Mouse (Mus musculus) lung, adult 2 months (tissue): ENCODE results near the gene Nrg4.

ENCODE experiments used
- CTCF ChIP-seq: fragments of 200-500 bp; IDR thresholded peaks from 2 replicates; pipeline ENCODE4 v1.5.1; 2011; ENCODE audit warnings: mild to moderate bottlenecking, low read length, control low read depth; ENCODE audit not compliant: insufficient read depth
- POLR2A ChIP-seq: fragments of 200-500 bp; IDR thresholded peaks from 2 replicates; pipeline ENCODE4 v1.6.1; 2011; ENCODE audit warnings: low read depth, mild to moderate bottlenecking, control low read depth, low read length, borderline replicate concordance; ENCODE audit errors: extremely low read depth

DNA sequence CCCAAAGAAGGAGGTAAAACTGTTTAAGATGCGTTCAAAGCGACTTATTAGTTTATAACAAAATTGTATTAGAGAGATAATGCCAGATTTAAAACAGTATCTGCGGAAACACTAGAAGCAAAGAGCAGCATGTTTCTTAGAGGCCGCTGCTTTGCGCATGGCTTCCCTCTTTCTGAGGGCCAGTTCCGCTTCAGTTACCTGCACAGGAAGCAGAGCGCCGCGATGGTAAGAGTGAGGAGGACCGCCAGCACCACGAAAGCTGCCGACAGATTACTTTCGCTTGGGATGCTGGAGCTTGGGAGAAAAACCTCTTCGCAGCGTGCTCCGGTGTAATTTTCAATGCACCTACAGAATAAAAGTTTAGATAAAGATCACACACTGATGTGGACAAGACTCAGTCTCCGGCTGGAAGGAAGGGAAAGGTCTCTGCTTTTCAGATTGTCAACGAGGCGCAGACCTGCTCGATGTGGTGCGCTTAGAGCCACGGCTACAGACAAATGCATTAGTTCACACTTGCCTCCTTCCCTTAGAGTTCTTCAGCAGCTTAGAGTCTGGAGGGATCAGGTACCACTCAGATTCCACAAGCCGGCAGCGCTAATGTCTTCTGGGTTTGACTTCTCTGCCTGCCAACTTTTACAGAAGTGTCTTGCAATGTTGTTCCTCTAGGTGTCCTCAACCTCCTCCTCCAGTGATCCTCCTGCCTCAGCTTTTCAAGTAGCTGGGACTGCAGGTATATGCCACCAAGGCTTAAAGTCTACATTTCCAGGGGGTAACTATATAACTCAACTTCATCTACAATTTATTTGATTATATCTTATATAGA lies 84.6 kb downstream of the Nrg4 start:
- TF ChIP-seq CTCF = no peak
- no peak for TF ChIP-seq POLR2A
